Mouse (Mus musculus) midbrain, embryonic 11.5 days (tissue): ENCODE results near the gene Rtl6. TPM values are rescaled to one million over a fixed set of nuclear protein-coding genes. Genes with fewer than 3 reads are reported as not detected.

Experiments
- ATAC-seq: fragments of 200-750 bp; cut with Nextera tagmentation; 2 replicates; pipeline ENCODE4 v1.8.0; 2017; ENCODE audit warnings: moderate TSS enrichment, moderate library complexity; ENCODE audit not compliant: low FRiP score
- DNase-seq: peaks from one replicate; pipeline ENCODE4 v3.0.0; 2015; ENCODE audit warnings: low spot score; ENCODE audit errors: missing footprints
- H3K27ac ChIP-seq: fragments of 300-500 bp; sonication (generic); 2 replicates; pipeline ENCODE4 v1.5.1; 2014; ENCODE audit warnings: low read depth, low read length
- H3K27me3 ChIP-seq: fragments of 300-500 bp; sonication (generic); 2 replicates; pipeline ENCODE4 v1.6.1; 2014; ENCODE audit warnings: mild to moderate bottlenecking, low read length, moderate library complexity, mixed read lengths; ENCODE audit not compliant: control insufficient read depth, insufficient read depth
- H3K36me3 ChIP-seq: fragments of 300-500 bp; sonication (generic); 2 replicates; pipeline ENCODE4 v1.6.1; 2014; ENCODE audit warnings: mild to moderate bottlenecking, low read length, moderate library complexity, mixed read lengths; ENCODE audit not compliant: control insufficient read depth, insufficient read depth
- H3K4me1 ChIP-seq: fragments of 300-500 bp; sonication (generic); 2 replicates; pipeline ENCODE4 v1.6.1; 2014; ENCODE audit warnings: low read length; ENCODE audit not compliant: control insufficient read depth, insufficient read depth
- H3K4me2 ChIP-seq: fragments of 300-500 bp; sonication (generic); 2 replicates; pipeline ENCODE4 v1.6.1; 2014; ENCODE audit warnings: mild to moderate bottlenecking, moderate library complexity
- H3K4me3 ChIP-seq: fragments of 300-500 bp; sonication (generic); 2 replicates; pipeline ENCODE4 v1.5.1; 2014; ENCODE audit warnings: low read depth, low read length
- H3K9ac ChIP-seq: fragments of 300-500 bp; sonication (generic); 2 replicates; pipeline ENCODE4 v1.6.1; 2014; ENCODE audit warnings: low read length
- H3K9me3 ChIP-seq: fragments of 300-500 bp; sonication (generic); 2 replicates; pipeline ENCODE4 v1.6.1; 2016; ENCODE audit warnings: low read length; ENCODE audit not compliant: control insufficient read depth
- WGBS: fragments of 180-500 bp; shearing (Covaris S2); extraction: QIAGEN DNeasy Blood & Tissue Kit; methylation state at CpG from one replicate; pipeline ENCODE4 v1.1.7; 2014; 5-methylcytosine and 5-hydroxymethylcytosine counted together
- polyA plus RNA-seq: library from polyadenylated mRNA; unstranded; fragments of >200 nt; fragmentation: Nextera tagmentation; extraction: Ambion mirVana; gene quantifications from 2 replicates; pipeline ENCODE4 v1.2.1, GENCODE M21; 2014

Rtl6 gene
- polyA plus RNA-seq, 1 experiment from 2014 or later, result 20.3 TPM

- WGBS, result 86% methylated on average over 14 of the region's 14 CpGs
- no peak overlapping the region for H3K27ac ChIP-seq
- no peaks in the 10 kb centered on the region for H3K27me3 ChIP-seq
- no peak for ATAC-seq
- H3K9ac ChIP-seq, result no peak overlapping the region
- DNase-seq, result no peak
- H3K4me2 ChIP-seq, result no peak overlapping the region
- no peaks in the 10 kb centered on the region for H3K9me3 ChIP-seq
- no peak overlapping the region for H3K4me3 ChIP-seq
- H3K36me3 ChIP-seq, result no peaks in the 10 kb centered on the region
- no peaks in the 10 kb centered on the region; the same call in none of the 2 replicates for H3K4me1 ChIP-seq
These were observed 30.7 kb downstream of the Rtl6 start for GRCm38 (mm10) chr15:84526921-84527320.

- H3K4me2 ChIP-seq, result no peak overlapping the region
- no peak overlapping the region for H3K27ac ChIP-seq
- no peaks in the 10 kb centered on the region for H3K36me3 ChIP-seq
- no peak overlapping the region for H3K4me3 ChIP-seq
- H3K4me1 ChIP-seq, result no peaks in the 10 kb centered on the region; the same call in none of the 2 replicates
- no peak overlapping the region for H3K9ac ChIP-seq
- 65% methylated on average over 5 of the region's 5 CpGs for WGBS
- ATAC-seq (no peak), DNase-seq (no peak)
- H3K27me3 ChIP-seq, result no peaks in the 10 kb centered on the region
- H3K9me3 ChIP-seq, result no peaks in the 10 kb centered on the region
These were observed 32.3 kb downstream of the Rtl6 start for GRCm38 (mm10) chr15:84525222-84525883.

DNA sequence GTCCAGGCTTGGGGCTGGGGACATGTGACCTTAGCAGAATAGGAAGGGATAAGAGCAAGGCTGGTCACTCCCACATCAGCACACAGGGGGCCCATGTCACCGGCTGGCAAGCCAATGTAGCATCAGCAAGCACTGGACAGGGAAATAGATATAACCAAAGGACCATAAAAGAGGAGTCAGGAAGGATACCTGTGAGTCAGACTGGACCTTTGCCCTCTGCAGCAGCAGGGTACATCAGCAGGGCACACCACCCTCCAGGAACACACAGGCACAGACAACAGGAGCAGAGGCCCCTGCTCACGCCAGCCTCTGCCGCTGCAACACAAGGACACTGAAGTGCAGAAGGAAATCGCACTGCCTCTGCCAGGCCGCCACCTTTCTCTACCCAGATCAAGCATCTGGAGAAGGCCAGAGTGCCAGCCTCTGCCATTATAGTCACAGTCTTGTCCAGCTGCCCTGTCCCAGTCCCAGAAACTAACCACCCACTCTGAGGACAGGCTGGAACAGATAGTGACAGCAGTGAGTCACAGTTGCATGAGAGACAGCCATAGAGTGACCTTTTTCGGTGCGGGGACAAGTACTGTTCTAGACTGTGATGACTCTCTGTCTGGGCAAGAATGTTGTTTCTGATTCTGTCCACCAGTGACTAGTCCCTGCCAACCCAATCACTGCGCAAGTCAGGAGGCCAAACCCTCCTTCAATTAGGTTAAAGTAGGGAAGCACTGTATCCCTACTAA is 34.5 kb downstream of the Rtl6 start:
- 86% methylated on average over 8 of the region's 8 CpGs for WGBS
- no peaks in the 10 kb centered on the region for H3K27me3 ChIP-seq

DNA sequence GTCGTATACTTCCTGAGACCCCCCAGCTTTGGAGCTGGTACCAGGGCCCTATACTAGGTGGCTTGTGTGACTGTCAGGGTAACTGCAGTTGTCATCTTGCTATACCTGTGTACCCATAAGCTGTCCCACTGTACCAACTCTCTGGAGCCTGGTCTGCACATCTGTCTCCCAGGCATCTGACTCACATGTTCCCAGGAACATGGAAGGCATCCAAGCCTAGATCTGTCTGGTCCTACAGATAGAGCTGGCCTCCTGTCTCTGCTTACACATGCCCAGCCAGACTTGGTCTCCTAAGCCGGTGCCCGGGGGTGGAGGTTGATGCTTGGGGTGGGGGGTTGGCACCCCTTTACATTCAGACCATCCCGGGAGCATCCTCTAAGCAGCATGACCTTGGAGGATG is 36.1 kb downstream of the Rtl6 start:
- no peak overlapping the region for H3K9ac ChIP-seq
- 83% methylated on average over 4 of the region's 4 CpGs for WGBS
- H3K4me3 ChIP-seq, result no peak overlapping the region
- no peaks in the 10 kb centered on the region; the same call in 1 of the 2 replicates for H3K4me1 ChIP-seq
- H3K27ac ChIP-seq, result no peak overlapping the region
- DNase-seq (no peak), ATAC-seq (no peak)
- no peaks in the 10 kb centered on the region for H3K9me3 ChIP-seq
- no peaks in the 10 kb centered on the region for H3K27me3 ChIP-seq
- H3K36me3 ChIP-seq, result no peaks in the 10 kb centered on the region
- no peak overlapping the region for H3K4me2 ChIP-seq

More for the DNA sequence above, 34.5 kb downstream of the Rtl6 start:
- Histone ChIP-seq H3K9me3 (no peaks in the 10 kb centered on the region), H3K9ac (no peak overlapping the region), H3K4me3 (no peak overlapping the region), H3K4me1 (no peaks in the 10 kb centered on the region; the same call in 1 of the 2 replicates), H3K4me2 (no peak overlapping the region), H3K36me3 (no peaks in the 10 kb centered on the region), H3K27ac (no peak overlapping the region)
- ATAC-seq, result no peak
- DNase-seq, result no peak

DNA sequence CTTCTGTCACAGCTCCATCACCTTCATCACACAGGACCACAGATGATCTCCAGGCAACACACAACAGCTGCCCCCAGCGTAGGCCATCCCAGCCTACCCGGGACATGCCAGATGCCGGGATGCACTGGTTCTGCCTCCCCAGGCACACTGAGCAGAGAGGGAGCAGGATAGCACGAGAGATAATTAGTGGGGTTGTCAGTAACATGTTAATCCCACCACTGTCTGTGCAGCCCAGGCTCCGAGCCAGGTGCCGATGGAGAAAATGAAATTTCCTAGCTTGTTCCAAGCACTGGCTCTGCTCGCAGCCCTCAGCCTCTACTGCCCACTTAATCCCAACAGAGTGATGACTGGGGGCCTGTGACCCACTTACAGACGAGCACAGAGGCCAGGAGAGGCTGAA is 39.1 kb downstream of the Rtl6 start:
- no peak for ATAC-seq
- Histone ChIP-seq H3K36me3 (no peaks in the 10 kb centered on the region), H3K27ac (no peak overlapping the region), H3K4me3 (no peak overlapping the region), H3K9ac (no peak overlapping the region), H3K4me1 (no peaks in the 10 kb centered on the region), H3K4me2 (no peak overlapping the region), H3K27me3 (no peaks in the 10 kb centered on the region), H3K9me3 (no peaks in the 10 kb centered on the region)
- 74% methylated on average over 8 of the region's 8 CpGs for WGBS
- DNase-seq, result no peak

GRCm38 (mm10) chr15:84512626-84513296 is 44.9 kb downstream of the Rtl6 start:
- Histone ChIP-seq H3K4me1 (peaks cover 15% of the 10 kb centered on the region), H3K4me3 (no peak overlapping the region), H3K36me3 (no peaks in the 10 kb centered on the region), H3K27me3 (no peaks in the 10 kb centered on the region), H3K4me2 (no peak overlapping the region), H3K9me3 (no peaks in the 10 kb centered on the region), H3K27ac (no peak overlapping the region), H3K9ac (no peak overlapping the region)
- DNase-seq (no peak), ATAC-seq (peak; percentile 40; the same call in 1 of the 2 replicates)
- WGBS, result 53% methylated on average over 5 of the region's 5 CpGs

DNA sequence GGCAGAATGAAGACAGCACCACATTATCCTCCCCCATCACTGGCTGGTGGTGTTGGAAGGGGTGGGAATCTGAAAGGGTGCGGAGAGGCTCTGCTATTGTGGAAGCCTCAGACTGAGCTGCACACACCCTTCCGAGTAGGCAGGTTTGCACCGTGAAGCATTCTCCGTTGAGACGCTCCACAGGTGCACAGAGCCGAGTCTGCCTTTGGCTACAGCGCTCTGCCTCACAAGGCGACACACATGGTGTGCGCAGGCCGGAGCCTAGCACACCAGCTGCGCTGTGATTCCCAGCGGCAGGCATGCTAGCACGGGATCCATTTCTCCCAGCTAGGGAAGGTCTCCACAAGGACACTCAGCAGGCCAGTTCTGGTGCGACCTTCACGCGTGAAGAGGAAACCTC is 47.6 kb downstream of the Rtl6 start:
- H3K27ac ChIP-seq, result no peak overlapping the region
- no peak for ATAC-seq
- WGBS, result 68% methylated on average over 16 of the region's 16 CpGs
- H3K4me3 ChIP-seq, result no peak overlapping the region
- no peaks in the 10 kb centered on the region for H3K36me3 ChIP-seq
- H3K9me3 ChIP-seq, result no peaks in the 10 kb centered on the region
- H3K27me3 ChIP-seq, result no peaks in the 10 kb centered on the region
- DNase-seq, result no peak
- H3K4me2 ChIP-seq, result no peak overlapping the region
- H3K9ac ChIP-seq, result no peak overlapping the region
- peaks cover 15% of the 10 kb centered on the region for H3K4me1 ChIP-seq

DNA sequence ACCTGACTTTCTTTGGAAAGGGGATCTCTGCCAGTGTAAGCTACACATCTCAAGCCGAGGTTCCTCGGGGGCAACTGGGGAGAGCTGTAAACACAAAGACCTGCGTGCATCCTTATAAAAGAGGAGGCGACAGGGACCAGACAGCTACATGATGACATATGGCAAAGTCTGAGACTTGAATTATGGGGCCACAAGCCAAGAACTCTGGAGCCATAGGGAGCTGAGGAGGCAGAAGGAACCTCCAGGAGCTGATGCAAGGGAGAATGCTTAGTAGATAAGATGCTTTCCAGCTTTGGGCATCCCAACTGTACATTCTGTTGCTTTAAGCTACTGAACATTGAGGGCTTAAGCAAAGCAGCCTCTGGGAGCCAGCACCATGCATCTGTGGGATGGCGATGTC is 48.5 kb downstream of the Rtl6 start:
- WGBS, result 76% methylated on average over 5 of the region's 5 CpGs
- DNase-seq (no peak), ATAC-seq (no peak)
- H3K27me3 ChIP-seq, result no peaks in the 10 kb centered on the region
- no peak overlapping the region for H3K4me2 ChIP-seq
- H3K9me3 ChIP-seq, result no peaks in the 10 kb centered on the region
- no peak overlapping the region for H3K27ac ChIP-seq
- peaks cover 15% of the 10 kb centered on the region for H3K4me1 ChIP-seq
- no peaks in the 10 kb centered on the region for H3K36me3 ChIP-seq
- no peak overlapping the region for H3K4me3 ChIP-seq
- H3K9ac ChIP-seq, result no peak overlapping the region

- no peak overlapping the region for H3K27ac ChIP-seq
- WGBS, result 88% methylated on average over 10 of the region's 10 CpGs
- H3K27me3 ChIP-seq, result no peaks in the 10 kb centered on the region
- H3K9me3 ChIP-seq, result no peaks in the 10 kb centered on the region
- no peak overlapping the region for H3K4me3 ChIP-seq
- DNase-seq (no peak), ATAC-seq (no peak)
- H3K9ac ChIP-seq, result no peak overlapping the region
- H3K4me2 ChIP-seq, result no peak overlapping the region
- H3K4me1 ChIP-seq, result peaks cover 8% of the 10 kb centered on the region
- no peaks in the 10 kb centered on the region for H3K36me3 ChIP-seq
These were observed 51.6 kb downstream of the Rtl6 start for GRCm38 (mm10) chr15:84506026-84506425.
